Mouse (Mus musculus) frontal cortex, postnatal 10 days (tissue): ENCODE data around the gene Ncf2.

ENCODE experiments used
- DNase-seq, 2 experiments: peaks; one replicate each; pipeline ENCODE4 v3.0.0; 2022; ENCODE audit warnings: low spot score in 2 of 2, mixed read lengths in 1 of 2

Ncf2 gene

DNA sequence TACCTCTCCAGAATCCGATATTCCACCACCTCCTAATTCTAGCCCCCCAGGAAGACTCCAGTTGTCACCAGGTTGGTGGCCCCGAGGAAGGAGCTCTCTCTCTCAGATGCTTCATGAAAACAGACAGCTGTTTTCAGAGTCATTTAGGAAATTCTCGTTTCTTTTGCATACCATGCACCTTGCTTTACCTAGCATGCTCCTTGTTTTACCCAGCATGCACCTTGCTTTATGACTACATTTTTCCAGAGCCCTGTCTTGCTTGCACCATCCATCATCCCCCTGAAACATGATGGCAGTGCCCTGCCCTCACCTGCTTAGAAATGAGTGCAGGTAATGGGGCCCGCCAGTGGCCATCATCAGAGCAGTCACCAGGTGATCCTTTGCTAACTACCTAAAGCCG lies 31.6 kb downstream of the Ncf2 start:
- no peak for DNase-seq

DNA sequence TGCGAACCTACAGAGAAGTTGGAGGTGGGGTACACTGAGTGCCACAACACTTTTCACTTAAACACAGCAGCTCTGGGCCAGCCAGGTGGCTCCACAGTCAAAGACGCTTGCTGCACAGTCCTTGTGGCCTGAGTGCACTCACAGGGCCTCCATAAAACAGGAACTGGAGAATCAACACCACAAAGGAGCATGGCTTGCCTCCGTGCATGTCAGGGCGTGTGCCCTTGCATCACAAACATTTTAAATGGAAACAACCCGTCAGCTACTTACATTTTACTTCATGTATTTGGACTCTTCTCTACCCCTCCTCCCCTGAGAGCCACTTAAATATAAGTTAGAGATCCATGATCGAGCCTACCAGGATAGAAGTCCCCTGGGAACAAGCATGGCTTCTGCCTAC lies 32.3 kb downstream of the Ncf2 start:
- no peak for DNase-seq

- DNase-seq: no peak
These were observed 35.1 kb downstream of the Ncf2 start for GRCm38 (mm10) chr1:152835061-152835460.

- DNase-seq: no peak
These were observed 38.2 kb downstream of the Ncf2 start for GRCm38 (mm10) chr1:152838026-152838702.

DNA sequence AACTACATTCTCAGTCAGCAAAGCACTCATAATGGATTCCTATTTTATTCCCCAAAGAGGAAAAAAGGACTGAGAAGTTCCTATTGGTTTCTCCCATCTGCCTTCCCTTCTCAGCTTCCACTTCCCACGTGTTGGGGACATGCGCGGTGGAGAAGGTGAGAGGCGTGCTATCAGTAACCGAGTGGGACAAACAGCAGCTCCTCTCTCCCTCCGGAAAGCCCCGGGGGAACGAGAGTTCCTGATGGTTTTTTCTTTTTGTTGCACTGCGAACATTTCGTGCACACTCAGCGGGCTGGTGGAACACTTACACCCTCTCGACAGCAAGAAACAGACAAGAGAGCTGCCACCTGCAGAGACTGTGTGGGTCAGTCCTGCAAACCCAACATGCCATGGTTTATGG lies 38.8 kb downstream of the Ncf2 start:
- no peak for DNase-seq

DNA sequence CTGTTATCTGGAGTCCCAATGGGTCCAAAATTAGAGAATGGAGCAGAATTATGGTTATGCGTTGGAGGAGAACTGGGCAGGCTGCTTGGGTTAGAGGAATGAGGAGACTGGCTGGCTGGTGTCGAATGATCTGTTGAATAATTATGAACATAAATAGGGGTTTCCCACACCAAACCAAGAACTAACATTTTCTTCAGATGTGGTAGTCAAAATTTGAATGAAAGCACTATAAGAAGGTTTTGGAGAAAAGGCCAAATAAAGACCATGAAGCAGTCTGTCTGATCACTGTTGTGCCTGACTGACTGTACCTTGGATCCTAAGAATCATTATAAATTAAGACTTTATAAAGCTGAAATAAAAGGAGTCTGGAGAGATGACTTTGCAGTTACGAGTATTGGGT lies 40.3 kb downstream of the Ncf2 start:
- DNase-seq: no peak

GRCm38 (mm10) chr1:152841057-152841456 lies 41.1 kb downstream of the Ncf2 start:
- no peak for DNase-seq

GRCm38 (mm10) chr1:152844634-152845033 lies 44.6 kb downstream of the Ncf2 start:
- no peak for DNase-seq

- DNase-seq: no peak
These were observed 45.3 kb downstream of the Ncf2 start for GRCm38 (mm10) chr1:152845211-152845730.

GRCm38 (mm10) chr1:152846856-152847255 lies 46.9 kb downstream of the Ncf2 start:
- DNase-seq: no peak

GRCm38 (mm10) chr1:152869901-152870300 lies 69.9 kb downstream of the Ncf2 start:
- DNase-seq: no peak

DNA sequence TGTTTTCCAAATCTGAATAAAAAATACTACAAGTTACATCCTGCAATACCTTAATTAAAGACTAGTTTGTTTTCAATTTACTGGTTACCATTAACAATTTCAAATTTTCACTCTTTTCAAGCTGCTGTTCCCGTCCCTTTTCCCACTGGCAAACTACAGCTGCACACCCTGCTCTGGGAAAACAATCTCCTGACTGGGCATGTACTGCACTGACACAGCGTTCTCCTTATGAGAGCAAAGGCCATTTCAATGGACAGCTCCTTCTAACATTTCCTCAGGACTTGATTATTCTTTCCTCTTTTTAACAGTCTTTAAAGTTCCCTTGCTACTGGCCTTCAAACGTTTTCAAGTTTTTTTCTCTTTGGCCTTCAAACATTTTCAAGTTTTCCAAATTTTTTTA lies 71.0 kb downstream of the Ncf2 start:
- no peak for DNase-seq
